Mouse (Mus musculus): ENCODE results near the gene Fgl2. TPM values are rescaled to one million over a fixed set of nuclear protein-coding genes. Genes with fewer than 3 reads are reported as not detected.

Fgl2 gene
- total RNA-seq, 2 experiments from 2014 or later, result 7.8 to 13.8 TPM

DNA sequence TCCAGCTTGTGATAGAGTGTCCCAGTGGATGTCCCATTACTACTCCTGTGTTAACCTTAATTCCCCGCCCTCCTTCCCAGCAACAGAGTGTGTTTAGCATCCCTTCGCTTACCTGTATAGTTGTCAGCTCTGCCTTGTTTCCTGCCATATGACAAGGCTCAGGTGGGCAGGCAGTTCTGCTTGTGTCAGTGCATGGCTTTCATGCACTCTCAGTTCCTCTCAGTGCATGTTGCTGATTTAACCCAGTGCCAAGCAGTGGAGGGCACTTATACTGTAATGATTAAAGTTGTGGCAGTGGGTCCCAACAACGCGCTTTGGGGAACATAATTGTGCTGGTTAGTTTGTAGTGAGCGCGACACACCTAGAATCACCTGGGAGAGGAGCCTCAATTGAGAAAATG, 54.2 kb downstream of the Fgl2 start:
- intact Hi-C loops (cut with DNase I), result no loop called here
- no peak for TF ChIP-seq CTCF (IDR thresholded peaks at IDR 0.05)
- Histone ChIP-seq H3K4me3 (no peak overlapping the region), H3K27ac (no peak overlapping the region)
- no peak for DNase-seq

Other genes starting within 250 kb of the Fgl2 start
- 1 to 10 TPM in 1 of 2 experiments, under 1 TPM in 1; 0.94 to 1.1 TPM for gene Gsap, start 186.4 kb upstream of the Fgl2 start, total RNA-seq (2021)
- gene Ccdc146, start 52.0 kb downstream of the Fgl2 start, total RNA-seq (2021), result 1 to 10 TPM; 3.8 to 4.3 TPM
- 10 to 100 TPM in 1 of 2 experiments, 1 to 10 TPM in 1; 9.4 to 11.0 TPM for gene Fam185a, start 52.3 kb downstream of the Fgl2 start, total RNA-seq (2021)
- 1 to 10 TPM; 1.0 to 1.8 TPM for gene Lrrc17, start 170.9 kb downstream of the Fgl2 start, total RNA-seq (2021)